Mouse (Mus musculus) heart, adult 2 months (tissue): ENCODE data around the gene Camsap3.

Experiments
- CTCF ChIP-seq: fragments of 200-600 bp; IDR thresholded peaks from 2 replicates; pipeline ENCODE4 v1.8.1; 2022; ENCODE audit warnings: antibody characterized with exemption, mild to moderate bottlenecking, moderate library complexity
- POLR2A ChIP-seq: fragments of 200-500 bp; IDR thresholded peaks from 2 replicates; pipeline ENCODE4 v1.6.1; 2011; ENCODE audit warnings: mild to moderate bottlenecking, low read depth, low read length, control low read depth; ENCODE audit not compliant: insufficient read depth

DNA sequence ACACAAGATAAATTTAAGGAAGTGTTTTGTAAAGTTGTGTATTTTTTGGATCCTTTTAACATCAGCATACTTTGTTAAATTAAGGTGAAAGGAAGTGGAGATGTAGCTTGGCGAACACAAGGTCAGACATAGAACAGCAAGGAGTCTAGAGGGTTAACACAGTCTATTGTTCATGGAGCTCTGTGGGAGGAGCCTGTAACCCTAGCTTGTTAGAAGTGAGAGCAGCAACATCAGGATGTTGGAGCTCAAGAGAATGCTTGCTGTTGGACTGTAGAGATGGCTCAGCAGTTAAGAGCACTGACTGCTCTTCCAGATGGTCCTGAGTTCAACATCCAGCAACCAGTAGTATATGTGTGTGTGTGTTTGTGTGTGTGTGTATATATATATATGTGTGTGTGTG is 61.9 kb downstream of the Camsap3 start:
- no peak for TF ChIP-seq CTCF
- TF ChIP-seq POLR2A: no peak
